Mouse (Mus musculus) kidney, embryonic 16.5 days (tissue): ENCODE results near the gene D6Wsu163e. TPM values are rescaled to one million over a fixed set of nuclear protein-coding genes. Genes with fewer than 3 reads are reported as not detected.
A peak's percentile ranks its signal among the peaks of the same experiment; 100 is the strongest.

Experiments
- ATAC-seq: fragments of 200-750 bp; cut with Nextera tagmentation; 2 replicates; pipeline ENCODE4 v1.8.0; 2017; ENCODE audit warnings: moderate TSS enrichment; ENCODE audit not compliant: low FRiP score, low TSS enrichment
- H3K27ac ChIP-seq: fragments of 300-500 bp; sonication (generic); 2 replicates; pipeline ENCODE4 v1.5.1; 2014; ENCODE audit warnings: low read length
- H3K27me3 ChIP-seq: fragments of 300-500 bp; sonication (generic); 2 replicates; pipeline ENCODE4 v1.6.1; 2014; ENCODE audit warnings: low read length, control low read depth, mixed read lengths; ENCODE audit not compliant: insufficient read depth
- H3K36me3 ChIP-seq: fragments of 300-500 bp; sonication (generic); 2 replicates; pipeline ENCODE4 v1.6.1; 2014; ENCODE audit warnings: low read length, control low read depth, mixed read lengths; ENCODE audit not compliant: insufficient read depth
- H3K4me1 ChIP-seq: fragments of 300-500 bp; sonication (generic); 2 replicates; pipeline ENCODE4 v1.6.1; 2014; ENCODE audit warnings: low read length, control low read depth, mixed read lengths; ENCODE audit not compliant: insufficient read depth
- H3K4me2 ChIP-seq: fragments of 300-500 bp; sonication (generic); replicated peaks from 2 replicates; pipeline ENCODE4 v1.6.1; 2014; ENCODE audit warnings: low read depth, low read length
- H3K4me3 ChIP-seq: fragments of 300-500 bp; sonication (generic); 2 replicates; pipeline ENCODE4 v1.5.1; 2014; ENCODE audit warnings: mild to moderate bottlenecking, low read length
- H3K9ac ChIP-seq: fragments of 300-500 bp; sonication (generic); replicated peaks from 2 replicates; pipeline ENCODE4 v1.6.1; 2014; ENCODE audit warnings: low read length
- H3K9me3 ChIP-seq: fragments of 300-500 bp; sonication (generic); 2 replicates; pipeline ENCODE4 v1.6.1; 2016; ENCODE audit warnings: low read length, control low read depth
- WGBS: fragments of 180-500 bp; shearing (Covaris S2); extraction: QIAGEN DNeasy Blood & Tissue Kit; methylation state at CpG from one replicate; pipeline ENCODE4 v1.1.7; 2014; 5-methylcytosine and 5-hydroxymethylcytosine counted together
- polyA plus RNA-seq: library from polyadenylated mRNA; unstranded; fragments of >200 nt; fragmentation: Nextera tagmentation; extraction: Ambion mirVana; gene quantifications from 2 replicates; pipeline ENCODE4 v1.2.1, GENCODE M21; 2015

Gene D6Wsu163e
- polyA plus RNA-seq, 1 experiment from 2014 or later, result 19.4 TPM

DNA sequence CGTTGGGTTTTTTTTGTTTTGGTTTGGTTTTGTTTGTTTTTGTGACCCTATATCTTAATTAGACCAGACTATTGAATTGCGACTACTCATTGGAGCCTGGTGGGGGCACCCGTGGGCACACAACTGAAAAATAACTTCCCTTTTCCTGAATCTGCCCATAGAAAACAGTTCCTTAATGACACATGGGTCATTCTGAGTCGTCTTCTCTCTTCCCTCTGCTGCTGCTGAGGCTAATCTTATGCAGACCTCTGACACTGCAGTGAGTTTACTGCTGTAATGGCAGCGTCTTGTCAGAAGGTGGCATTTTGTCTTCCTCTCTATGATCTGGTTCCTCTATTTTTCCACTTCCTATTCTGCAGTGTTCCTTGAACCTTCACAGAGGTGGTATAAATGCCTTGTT, 689 bp downstream of the D6Wsu163e start:
- Histone ChIP-seq H3K9ac (no peak overlapping the region), H3K4me3 (peak overlapping the region; percentile 66), H3K4me1 (peaks cover 22% of the 10 kb centered on the region), H3K4me2 (peak overlapping the region; percentile 94), H3K27ac (no peak overlapping the region), H3K36me3 (peaks cover 7% of the 10 kb centered on the region), H3K9me3 (no peaks in the 10 kb centered on the region), H3K27me3 (no peaks in the 10 kb centered on the region)
- ATAC-seq, result no peak
- WGBS, result 3% methylated on average over 5 of the region's 5 CpGs

DNA sequence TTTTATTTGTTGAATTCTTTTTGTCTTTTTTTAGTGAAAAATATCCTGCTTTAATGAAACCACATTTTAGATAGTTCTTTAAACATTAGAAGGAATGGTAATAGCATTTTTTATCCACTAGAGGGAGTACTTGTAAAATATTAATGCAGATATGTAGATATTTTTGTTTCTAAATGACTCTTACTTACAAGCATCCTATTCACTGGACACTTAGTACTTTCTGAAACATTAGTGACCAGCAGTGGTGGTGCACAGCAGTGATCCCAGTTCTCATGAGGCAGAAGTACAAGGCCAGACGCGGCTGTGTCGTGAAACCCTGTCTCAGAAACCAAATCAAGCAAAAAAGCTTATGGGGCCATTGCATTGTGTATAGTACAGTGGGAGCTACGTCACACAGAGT, 8.6 kb downstream of the D6Wsu163e start:
- no peak overlapping the region for H3K9ac ChIP-seq

DNA sequence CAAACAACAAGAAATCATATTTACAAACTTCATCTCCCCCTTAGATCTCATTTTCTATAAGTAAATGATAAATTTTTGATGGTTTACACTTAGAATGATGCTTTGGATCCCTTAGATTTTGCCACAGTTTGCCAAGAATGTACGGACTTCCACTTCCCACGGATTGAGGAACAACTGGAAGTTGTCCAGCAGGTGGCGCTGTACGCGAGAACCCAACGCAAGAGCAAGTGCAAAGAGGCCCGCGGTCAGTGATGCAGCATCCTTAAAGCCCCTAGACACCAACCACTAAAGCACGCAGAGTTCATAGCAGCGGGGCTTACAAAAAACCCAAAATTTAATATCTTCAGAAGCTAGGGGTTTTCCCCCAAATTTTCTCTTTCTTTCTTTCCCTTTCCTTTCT, 16.0 kb downstream of the D6Wsu163e start:
- Histone ChIP-seq H3K9me3 (no peaks in the 10 kb centered on the region), H3K4me2 (no peak overlapping the region), H3K4me1 (no peaks in the 10 kb centered on the region), H3K27ac (no peak overlapping the region), H3K9ac (no peak overlapping the region), H3K36me3 (peaks cover 11% of the 10 kb centered on the region; the same call in 1 of the 2 replicates), H3K4me3 (no peak overlapping the region), H3K27me3 (no peaks in the 10 kb centered on the region)
- no peak for ATAC-seq
- 9% methylated on average over 10 of the region's 10 CpGs for WGBS

More for the DNA sequence above, 8.6 kb downstream of the D6Wsu163e start:
- H3K27ac ChIP-seq, result no peak overlapping the region
- no peaks in the 10 kb centered on the region for H3K9me3 ChIP-seq
- no peaks in the 10 kb centered on the region for H3K27me3 ChIP-seq
- no peak overlapping the region for H3K4me3 ChIP-seq
- H3K4me2 ChIP-seq, result no peak overlapping the region
- peaks cover 15% of the 10 kb centered on the region; the same call in 1 of the 2 replicates for H3K36me3 ChIP-seq
- WGBS, result 94% methylated on average over 4 of the region's 4 CpGs
- no peaks in the 10 kb centered on the region for H3K4me1 ChIP-seq
- ATAC-seq, result no peak

DNA sequence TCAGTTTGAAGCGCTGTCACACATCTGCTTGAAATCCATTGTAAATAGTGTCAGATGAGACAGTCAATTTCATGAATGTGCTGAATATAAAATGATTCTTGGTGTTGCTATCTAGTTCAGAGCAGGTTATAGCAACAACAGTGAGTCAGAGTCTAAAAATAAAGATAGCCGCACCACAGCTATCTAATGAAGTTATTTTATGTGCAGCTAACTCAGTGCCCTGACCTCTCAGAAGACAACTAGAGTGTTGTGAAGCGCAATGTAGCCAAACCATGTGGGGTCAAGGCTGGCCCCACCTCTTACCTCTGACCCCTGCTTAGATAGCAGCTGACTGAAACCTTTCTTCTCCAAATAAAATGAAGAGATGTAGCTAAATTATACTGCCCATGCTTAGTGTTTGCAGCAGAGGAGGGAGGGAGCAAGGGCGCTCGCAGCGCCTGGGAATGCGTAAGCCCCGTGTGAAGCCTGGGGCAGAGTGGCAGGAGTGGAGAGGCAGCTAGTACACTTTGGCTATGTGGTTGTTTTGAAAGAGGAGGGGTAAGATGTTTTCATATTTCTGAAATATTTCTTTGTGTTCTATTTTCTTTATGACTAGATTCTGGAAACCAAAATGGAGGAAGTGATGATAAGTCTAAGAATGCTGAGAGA, 21.7 kb downstream of the D6Wsu163e start:
- Histone ChIP-seq H3K4me3 (no peak overlapping the region), H3K4me2 (no peak overlapping the region), H3K27me3 (no peaks in the 10 kb centered on the region), H3K36me3 (peaks cover 20% of the 10 kb centered on the region; the same call in 1 of the 2 replicates), H3K4me1 (no peaks in the 10 kb centered on the region), H3K9ac (no peak overlapping the region), H3K9me3 (no peaks in the 10 kb centered on the region), H3K27ac (no peak overlapping the region)
- no peak for ATAC-seq
- WGBS, result 87% methylated on average over 8 of the region's 8 CpGs

DNA sequence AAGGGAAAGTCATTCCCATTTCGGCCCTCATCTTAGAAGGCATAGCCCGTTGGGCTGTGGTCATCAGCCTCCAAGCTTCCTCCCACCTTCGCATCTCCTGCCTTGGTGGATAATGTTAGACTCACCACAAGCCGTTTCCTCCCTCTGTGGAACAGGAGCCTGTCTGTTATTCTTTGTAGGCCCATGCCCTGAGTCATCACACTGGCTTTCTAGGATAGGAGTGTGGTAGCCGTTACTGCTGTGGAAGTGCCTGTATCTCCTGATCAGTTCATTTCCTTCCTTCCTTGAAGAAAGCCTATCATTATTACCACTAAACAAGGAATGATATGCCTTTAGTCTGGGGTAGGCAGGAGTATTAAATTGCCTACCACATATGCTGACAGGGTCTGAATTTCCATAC, 22.9 kb downstream of the D6Wsu163e start:
- H3K4me1 ChIP-seq, result no peaks in the 10 kb centered on the region
- H3K27ac ChIP-seq, result no peak overlapping the region
- no peaks in the 10 kb centered on the region for H3K27me3 ChIP-seq
- H3K4me2 ChIP-seq, result no peak overlapping the region
- no peak overlapping the region for H3K4me3 ChIP-seq
- no peak overlapping the region for H3K9ac ChIP-seq
- ATAC-seq, result no peak
- WGBS, result 92% methylated on average over 5 of the region's 5 CpGs
- no peaks in the 10 kb centered on the region for H3K9me3 ChIP-seq
- H3K36me3 ChIP-seq, result peaks cover 10% of the 10 kb centered on the region; the same call in 1 of the 2 replicates

DNA sequence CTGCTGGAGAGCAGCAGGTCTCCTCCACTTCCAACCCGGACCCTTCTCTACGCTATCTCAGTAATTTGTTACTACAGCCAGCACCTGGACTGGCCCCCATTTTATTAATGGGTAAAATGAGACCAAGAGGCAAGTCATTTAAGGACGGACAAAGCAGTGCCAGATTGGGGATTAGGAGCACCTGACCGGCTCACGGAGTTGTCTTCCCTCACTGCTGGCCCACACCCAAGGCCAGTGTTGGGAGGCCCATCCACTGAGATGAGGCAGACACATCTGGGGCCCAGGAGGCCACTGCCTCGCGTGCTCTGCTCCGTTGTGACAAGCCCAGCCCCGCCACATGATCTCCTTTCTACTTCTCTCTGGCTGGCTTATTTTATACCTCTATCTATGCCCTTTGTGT, 23.7 kb downstream of the D6Wsu163e start:
- ATAC-seq, result no peak
- 90% methylated on average over 9 of the region's 9 CpGs for WGBS
- Histone ChIP-seq H3K9me3 (no peaks in the 10 kb centered on the region), H3K4me2 (no peak overlapping the region), H3K4me1 (no peaks in the 10 kb centered on the region), H3K36me3 (peaks cover 14% of the 10 kb centered on the region; the same call in 1 of the 2 replicates), H3K27me3 (no peaks in the 10 kb centered on the region), H3K27ac (no peak overlapping the region), H3K4me3 (no peak overlapping the region), H3K9ac (no peak overlapping the region)

DNA sequence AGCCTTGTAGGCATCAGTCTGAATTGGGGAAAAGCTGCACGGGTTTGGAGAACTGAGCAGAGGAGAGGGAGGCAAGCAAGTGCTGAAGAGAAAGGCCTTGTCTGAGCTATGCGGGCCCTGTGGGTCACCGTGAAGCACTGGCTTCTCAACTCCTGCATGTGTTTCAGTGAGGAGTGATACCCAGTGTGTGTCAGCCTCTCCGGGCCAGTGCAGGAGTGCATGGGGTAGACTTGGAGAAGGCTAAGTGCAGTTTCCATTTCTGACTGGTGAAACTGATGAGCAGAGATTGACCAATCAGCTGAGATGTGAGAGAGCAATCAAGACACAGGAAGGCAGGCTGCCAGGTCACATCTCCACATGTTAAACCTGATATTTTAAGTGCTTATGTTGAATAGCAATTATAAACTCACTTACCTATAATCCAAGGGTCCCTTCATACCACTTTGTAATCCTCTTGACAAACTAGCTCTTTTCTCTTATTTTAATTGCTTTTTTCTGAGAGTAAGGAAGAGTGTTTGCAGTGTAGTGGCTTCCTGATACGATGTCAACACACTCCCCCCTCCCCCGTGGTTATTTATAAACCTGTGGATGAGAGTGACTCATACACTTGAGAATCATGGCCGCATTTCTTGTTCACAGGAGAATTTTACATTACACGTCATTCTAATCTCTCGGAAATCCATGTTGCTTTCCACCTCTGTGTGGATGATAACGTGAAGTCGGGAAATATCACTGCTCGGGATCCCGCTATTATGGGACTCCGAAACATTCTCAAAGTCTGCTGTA, 26.7 kb downstream of the D6Wsu163e start:
- no peaks in the 10 kb centered on the region for H3K9me3 ChIP-seq
- no peaks in the 10 kb centered on the region for H3K4me1 ChIP-seq
- H3K27ac ChIP-seq, result no peak overlapping the region
- ATAC-seq, result no peak
- H3K9ac ChIP-seq, result no peak overlapping the region
- WGBS, result 87% methylated on average over 14 of the region's 14 CpGs
- H3K4me3 ChIP-seq, result no peak overlapping the region
- no peak overlapping the region for H3K4me2 ChIP-seq
- H3K36me3 ChIP-seq, result peaks cover 16% of the 10 kb centered on the region; the same call in 1 of the 2 replicates
- no peaks in the 10 kb centered on the region for H3K27me3 ChIP-seq

DNA sequence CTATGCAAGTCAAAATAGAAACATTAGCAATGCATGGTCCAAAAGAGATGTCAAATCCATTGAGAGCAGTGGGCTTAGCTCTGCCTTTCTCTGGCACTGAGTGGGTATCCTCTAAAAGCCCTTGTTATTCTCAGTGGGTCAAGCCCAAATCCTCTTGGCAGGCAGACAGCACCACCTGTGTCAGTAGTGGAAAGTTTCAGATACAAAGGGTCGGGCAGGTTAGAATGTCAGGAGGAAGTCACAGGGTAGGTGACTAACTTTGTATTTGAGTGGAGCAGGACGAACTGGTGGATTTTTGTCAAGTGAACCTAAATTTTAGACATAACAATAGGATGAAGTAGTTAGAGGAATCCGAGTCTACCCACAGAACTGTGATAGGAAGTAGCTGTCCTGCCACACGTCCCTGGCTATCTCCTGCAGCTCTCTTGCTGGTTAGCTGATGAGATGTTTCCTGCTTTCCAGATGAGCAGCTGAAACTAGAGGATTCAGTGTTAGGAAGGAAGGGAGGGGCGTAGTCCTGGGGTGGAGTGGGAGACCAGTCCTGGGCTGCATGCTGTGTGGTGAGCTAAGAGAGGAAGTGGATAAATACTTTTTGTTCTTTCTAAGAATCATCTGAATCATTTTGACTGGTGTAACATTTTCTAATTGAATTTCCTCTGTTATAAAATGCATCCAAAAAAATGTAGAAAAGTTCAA, 41.9 kb downstream of the D6Wsu163e start:
- ATAC-seq, result 0 out of 2 replicates have a peak, but pooled peaks have one; percentile 31

DNA sequence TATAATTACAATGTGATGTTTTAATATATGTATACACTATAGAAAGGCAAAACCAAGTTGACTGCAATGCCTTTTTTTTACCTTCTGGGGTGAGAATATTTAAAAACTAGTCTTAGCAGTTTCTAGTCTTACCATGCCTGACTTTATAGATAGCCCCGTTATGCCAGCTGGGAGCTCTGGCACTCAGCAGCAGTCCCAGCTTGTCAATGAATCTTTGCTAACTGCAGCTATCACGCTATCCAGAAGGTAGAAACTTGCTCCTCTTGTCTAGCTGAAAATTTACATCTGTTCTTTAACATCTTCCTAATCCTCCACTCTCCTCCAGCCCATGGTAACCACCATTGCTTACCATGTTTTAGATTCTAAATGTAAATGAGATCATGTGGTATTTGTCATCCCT, 53.9 kb downstream of the D6Wsu163e start:
- no peaks in the 10 kb centered on the region for H3K9me3 ChIP-seq
- 55% methylated on average over 2 of the region's 2 CpGs for WGBS
- H3K36me3 ChIP-seq, result no peaks in the 10 kb centered on the region
- no peak overlapping the region for H3K9ac ChIP-seq
- H3K4me2 ChIP-seq, result no peak overlapping the region
- no peaks in the 10 kb centered on the region for H3K27me3 ChIP-seq
- H3K4me3 ChIP-seq, result no peak overlapping the region
- H3K27ac ChIP-seq, result no peak overlapping the region
- no peak for ATAC-seq
- H3K4me1 ChIP-seq, result no peaks in the 10 kb centered on the region

More for the DNA sequence above, 41.9 kb downstream of the D6Wsu163e start:
- Histone ChIP-seq H3K36me3 (no peaks in the 10 kb centered on the region), H3K9ac (no peak overlapping the region), H3K4me1 (no peaks in the 10 kb centered on the region), H3K4me3 (no peak overlapping the region), H3K9me3 (no peaks in the 10 kb centered on the region), H3K27me3 (no peaks in the 10 kb centered on the region), H3K4me2 (no peak overlapping the region), H3K27ac (no peak overlapping the region)
- WGBS, result 51% methylated on average over 5 of the region's 5 CpGs
